Comparison of ENCODE assay signal across 21 mouse cellular contexts in genomic region chr1:36114844-36115243, GRCm38 (mm10). TPM values are rescaled to one million over a fixed set of nuclear protein-coding genes. Genes with fewer than 3 reads are reported as not detected.
DNase-seq lines count a peak whose midpoint lies in the region; ATAC-seq and TF ChIP-seq lines count a peak whose summit lies in the region.
"Had no signal": no experiment of that assay in that cellular context is flagged by ENCODE, and none has a peak within 500 bp of the region (broad histone marks: within the 10 kb centered on the region; RNA-seq: fewer than 3 reads in every experiment).

No protein-coding gene starts in this region.

- no peak overlapping the region for H3K4me3 ChIP-seq in kidney, adult 2 months (ENCODE audit: insufficient read depth, low read depth, low read length)
- no peak overlapping the region for H3K4me3 ChIP-seq in kidney, embryonic 14.5 days (ENCODE audit: low read length)

- TF ChIP-seq CTCF in kidney, adult 2 months (conservative IDR thresholded peaks at IDR 0.05; ENCODE audit: insufficient read depth, insufficient read length, low read depth, low read length), result no peak

- DNase-seq in heart, adult 11 months, result peak; percentile 76
- no peak for DNase-seq in heart, postnatal 4 days
- DNase-seq in kidney, adult 2 months, result peak; percentile 33
- peak; percentile 50 for DNase-seq in testis, postnatal 14 days (ENCODE audit: low spot score)
- no peak for DNase-seq in testis, postnatal 10 days (ENCODE audit: low spot score)
- DNase-seq: adrenal gland, adult 2 months; adrenal gland, adult 8-10 months; adrenal gland, postnatal 10 days; adrenal gland, postnatal 14 days; adrenal gland, postnatal 25 days; adrenal gland, postnatal 36 days; B cell, adult 2 months; cerebellum, adult 11 months; cerebellum, adult 11-12 months; cerebellum, adult 18-20 months had no signal

- TF ChIP-seq POLR2A in kidney, adult 2 months (IDR thresholded peaks at IDR 0.05; ENCODE audit: low read depth, low read length), result no peak

- no peak overlapping the region for H3K9ac ChIP-seq in kidney, embryonic 14.5 days (ENCODE audit: low read depth, low read length)

- H3K4me2 ChIP-seq in kidney, embryonic 14.5 days (replicated peaks; ENCODE audit: low read depth, low read length), result no peak overlapping the region

- no peak for ATAC-seq in kidney, embryonic 14.5 days (ENCODE audit: low FRiP score, low TSS enrichment)
- ATAC-seq: activated CD4-positive, CD25-positive, alpha-beta regulatory T cell, adult 4 months; CD4-positive, CD25-positive, alpha-beta regulatory T cell, adult 4 months; Patski had no signal

- H3K4me1 ChIP-seq in kidney, adult 2 months (ENCODE audit: control insufficient read depth, insufficient read depth, low read length), result no peaks in the 10 kb centered on the region
- no peaks in the 10 kb centered on the region for H3K4me1 ChIP-seq in kidney, embryonic 14.5 days (ENCODE audit: control insufficient read depth, insufficient read depth, low read length)

- 77% methylated on average over 3 of the region's 3 CpGs for WGBS in kidney, adult 2 months
- 94% methylated on average over 3 of the region's 3 CpGs for WGBS in kidney, embryonic 14.5 days

- H3K27ac ChIP-seq in kidney, adult 2 months (ENCODE audit: insufficient read depth, low read depth, low read length), result no peak overlapping the region
- no peak overlapping the region for H3K27ac ChIP-seq in kidney, embryonic 14.5 days (ENCODE audit: low read depth, low read length)

- H3K9me3 ChIP-seq in kidney, embryonic 14.5 days (ENCODE audit: control insufficient read depth, low read length), result no peaks in the 10 kb centered on the region
- H3K9me3 ChIP-seq: G1E had no signal

- H3K27me3 ChIP-seq in kidney, adult 2 months (replicated peaks; ENCODE audit: control insufficient read depth, insufficient read depth, low read length), result no peaks in the 10 kb centered on the region
- H3K27me3 ChIP-seq in kidney, embryonic 14.5 days (ENCODE audit: control insufficient read depth, insufficient read depth, low read length), result no peaks in the 10 kb centered on the region
- H3K27me3 ChIP-seq: CH12.LX, Patski had no signal

- no peaks in the 10 kb centered on the region for H3K36me3 ChIP-seq in kidney, adult 2 months (ENCODE audit: control insufficient read depth, insufficient read depth, low read length)
- no peaks in the 10 kb centered on the region for H3K36me3 ChIP-seq in kidney, embryonic 14.5 days (ENCODE audit: control insufficient read depth, insufficient read depth, low read length)
- H3K36me3 ChIP-seq: G1E had no signal

RNA-seq across cellular contexts. Expression of gene Hs6st1, which starts 46.6 kb away (rescaled TPM):
- total RNA-seq in heart, postnatal 4 days (2021), result 10 to 100 TPM; 30.0 to 33.3 TPM
- 123 and 142 TPM in 2 replicates for polyA plus RNA-seq in kidney, adult 2 months (2012; rRNA removed)
- polyA plus RNA-seq in kidney, embryonic 14.5 days (2014; fragmentation: Nextera tagmentation; extraction: Ambion mirVana), result 8.9 and 10.1 TPM in 2 replicates

Comparison
In these comparisons a context has a peak if more than half of its experiments do, and no peak if none do; other contexts are left out.
1. DNase-seq: peak in heart, adult 11 months (single experiment), kidney, adult 2 months (single experiment) and testis, postnatal 14 days (single experiment); none in heart, postnatal 4 days (single experiment) and testis, postnatal 10 days (single experiment).
2. RNA of gene Hs6st1, which starts 46.6 kb away (polyA plus RNA-seq): 123 to 142 TPM in kidney, adult 2 months; 8.9 to 10.1 TPM in kidney, embryonic 14.5 days; every median in the first group is over 10 times any median in the second.